Mouse (Mus musculus): ENCODE measurements around the gene Obscn.

DNA sequence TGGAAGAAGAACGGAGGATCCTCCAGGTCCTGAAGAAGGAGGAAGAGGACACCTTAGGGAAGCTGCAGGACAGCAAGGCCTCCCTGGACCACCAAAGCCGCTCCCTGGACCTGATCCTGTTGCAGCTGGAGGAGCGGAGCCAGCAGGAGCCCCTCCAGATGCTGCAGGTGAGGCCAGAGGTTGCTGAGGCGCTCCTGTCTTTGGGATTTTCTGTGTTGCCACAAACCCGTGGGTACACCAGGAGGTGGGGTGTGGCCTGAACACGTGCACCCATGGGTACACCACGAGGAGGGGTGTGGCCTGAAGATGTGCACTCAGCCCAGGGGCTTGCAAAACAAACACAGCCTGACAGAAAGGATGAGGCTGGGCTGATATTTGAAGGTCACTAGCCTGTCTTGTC lies 167.7 kb downstream of the Obscn start:
- TF ChIP-seq POLR2A (IDR thresholded peaks at IDR 0.05; ENCODE audit: insufficient read depth, low read depth, low read length) (no peak), CTCF (IDR thresholded peaks at IDR 0.05; ENCODE audit: insufficient read depth, low read depth, low read length) (no peak)

Measured in olfactory bulb, adult 2 months (tissue).